Mouse (Mus musculus) heart, adult 2 months (tissue): ENCODE results near the gene Dusp27.

Experiments used
- EP300 ChIP-seq: fragments of 200-500 bp; IDR thresholded peaks from 2 replicates; pipeline ENCODE4 v1.6.1; 2011; ENCODE audit warnings: low read depth, low read length, control low read depth; ENCODE audit not compliant: insufficient read depth
- POLR2A ChIP-seq: fragments of 200-500 bp; IDR thresholded peaks from 2 replicates; pipeline ENCODE4 v1.6.1; 2011; ENCODE audit warnings: mild to moderate bottlenecking, low read depth, low read length, control low read depth; ENCODE audit not compliant: insufficient read depth

DNA sequence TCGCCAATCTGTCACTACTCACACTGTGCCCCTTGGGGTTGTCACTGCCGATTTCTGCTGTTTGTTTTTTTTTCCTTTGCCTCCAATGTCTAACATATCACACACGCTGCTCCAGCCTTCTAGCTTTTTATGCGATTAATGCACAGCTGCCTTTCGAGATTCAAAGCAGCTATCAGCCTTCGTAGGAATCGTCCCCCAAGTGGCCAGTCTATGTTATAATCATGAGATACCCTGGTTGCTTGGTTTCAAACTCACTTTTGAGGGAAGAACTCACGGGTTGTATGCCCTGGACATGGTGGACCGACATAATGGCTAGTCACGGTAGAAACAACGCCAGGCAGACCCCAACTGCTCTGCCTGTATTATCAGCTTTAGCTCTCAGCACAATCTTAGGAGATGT, 23.6 kb upstream of the Dusp27 start:
- no peak for TF ChIP-seq EP300
- no peak for TF ChIP-seq POLR2A
